Mouse (Mus musculus) induced T-regulatory cell, adult 2 months (primary cell): ENCODE results near the gene Zfp599.
"Not testable (repeated sequence)": the region's sequence is repeated elsewhere in the genome, so short reads cannot be mapped to it uniquely, and the experiment has no call there.

Source experiments
- DNase-seq: peaks from one replicate; pipeline ENCODE4 v3.0.0-alpha.2; 2012; ENCODE audit warnings: low read depth

Zfp599 gene

DNA sequence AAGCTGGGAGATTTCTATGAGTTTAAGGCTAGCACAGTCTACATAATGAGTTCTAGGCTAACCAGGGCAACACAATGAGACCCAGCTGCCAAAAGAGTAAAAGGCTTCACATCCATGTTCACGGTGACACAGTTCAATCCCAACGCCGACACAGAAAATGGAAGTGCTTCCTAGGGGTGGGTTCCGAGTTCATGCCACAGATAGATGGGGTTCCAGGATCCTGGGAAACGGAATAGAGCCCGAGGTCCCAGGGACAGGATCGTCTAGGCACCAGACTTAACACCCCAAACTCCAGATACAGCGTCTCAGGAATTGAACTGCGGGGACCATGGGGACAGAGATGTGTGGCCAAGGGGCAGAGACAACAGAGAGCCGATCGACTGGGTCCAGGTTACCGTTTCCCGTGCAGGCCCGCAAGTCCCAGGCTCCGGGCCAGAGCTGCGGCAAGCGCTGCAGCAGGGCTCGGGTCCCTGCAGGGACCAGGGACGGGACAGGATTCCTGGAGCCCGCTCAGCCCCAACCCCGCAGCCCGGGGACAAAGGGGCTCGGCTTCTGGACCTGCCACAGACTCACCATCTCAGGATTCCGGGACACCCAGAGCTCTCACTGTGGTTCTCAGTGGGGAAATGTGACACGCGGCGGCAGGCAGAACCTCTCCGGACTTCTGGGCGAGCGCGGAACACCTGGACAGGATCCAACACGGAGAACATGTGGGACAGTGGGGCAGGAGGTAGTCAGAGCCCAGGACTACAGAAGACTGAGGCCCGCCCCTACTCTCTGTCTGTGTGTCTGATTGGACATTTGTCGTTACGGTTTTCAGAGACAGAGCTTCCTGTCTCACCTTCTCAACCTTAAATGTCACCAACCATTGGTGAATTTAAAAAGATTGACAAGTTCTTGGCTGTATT lies at the start of gene Zfp599:
Zfp599 (minus strand) TSS at position 712 of the 908 bp plus-strand sequence.
- peak; percentile 88 for DNase-seq

- not testable (repeated sequence) for DNase-seq
These were observed 48.2 kb upstream of the Zfp599 start for GRCm38 (mm10) chr9:22307920-22308262.

- peak; percentile 99 for DNase-seq
These were observed 47.6 kb upstream of the Zfp599 start, which contains the start of gene Zfp810 for GRCm38 (mm10) chr9:22307156-22307919. Gene Zfp810, minus strand, starts transcription at chr9:22307648.

DNA sequence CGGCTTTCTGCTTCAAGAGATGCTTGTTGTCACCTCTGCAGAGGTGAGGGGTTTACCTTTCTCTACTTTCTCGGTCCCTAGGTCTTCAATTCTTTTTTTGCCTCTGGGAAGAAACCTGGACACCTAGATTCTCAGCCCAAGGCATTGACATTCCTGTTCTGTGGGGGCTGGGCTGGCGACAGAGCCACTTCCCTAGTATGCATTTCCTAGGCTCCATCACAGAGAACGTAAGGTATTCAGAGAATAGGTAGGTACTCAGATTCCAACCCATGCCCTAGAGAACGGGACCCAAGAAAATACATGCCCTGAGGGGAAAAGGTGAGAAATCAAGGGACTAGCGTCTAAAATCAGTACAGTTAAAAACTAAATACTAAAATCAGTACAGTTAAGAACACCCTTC lies 47.0 kb upstream of the Zfp599 start:
- DNase-seq: peak; percentile 40

DNA sequence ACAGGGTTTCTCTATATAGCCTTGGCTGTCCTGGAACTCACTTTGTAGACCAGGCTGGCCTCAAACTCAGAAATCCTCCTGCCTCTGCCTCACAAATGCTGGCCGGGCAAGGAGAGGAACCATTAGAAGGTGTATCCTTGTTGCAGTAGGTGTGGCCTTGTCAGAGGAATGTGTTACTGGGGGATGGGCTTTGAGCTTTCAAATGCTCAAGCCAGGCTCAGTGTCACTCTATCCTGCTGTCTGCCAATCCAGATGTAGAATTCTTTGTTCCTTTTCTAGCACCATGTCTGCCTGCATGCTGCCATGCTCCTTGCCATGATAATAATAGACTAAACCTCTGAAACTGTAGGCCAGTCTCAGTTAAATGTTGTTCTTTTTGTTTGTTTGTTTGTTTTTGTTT lies 42.5 kb upstream of the Zfp599 start:
- no peak for DNase-seq

- DNase-seq: peak; percentile 14
These were observed 19.0 kb upstream of the Zfp599 start for GRCm38 (mm10) chr9:22278733-22279132.

- DNase-seq: no peak
These were observed 9.2 kb upstream of the Zfp599 start for GRCm38 (mm10) chr9:22268886-22269285.

DNA sequence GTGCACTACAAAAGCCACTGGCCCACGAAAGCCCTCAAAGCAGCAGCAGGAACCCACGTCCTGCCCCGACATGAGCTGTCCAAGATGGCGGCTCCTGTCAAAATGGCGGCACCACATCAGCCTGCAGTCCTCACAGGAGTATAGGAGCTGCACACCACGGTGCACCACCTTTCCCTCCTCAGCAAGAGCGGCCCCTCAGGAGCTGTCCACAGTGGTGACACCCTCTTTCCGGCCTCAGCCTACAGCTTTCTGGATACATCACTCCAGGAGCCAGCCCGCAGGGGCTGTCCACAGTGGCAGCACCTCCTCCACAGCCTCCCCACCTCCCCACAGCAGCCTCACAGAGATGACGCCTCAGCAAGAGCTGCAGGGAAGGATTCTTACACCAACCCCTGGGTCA lies 2.9 kb upstream of the Zfp599 start:
- no peak for DNase-seq

- DNase-seq: no peak
These were observed 1.9 kb upstream of the Zfp599 start for GRCm38 (mm10) chr9:22261594-22261993.

DNA sequence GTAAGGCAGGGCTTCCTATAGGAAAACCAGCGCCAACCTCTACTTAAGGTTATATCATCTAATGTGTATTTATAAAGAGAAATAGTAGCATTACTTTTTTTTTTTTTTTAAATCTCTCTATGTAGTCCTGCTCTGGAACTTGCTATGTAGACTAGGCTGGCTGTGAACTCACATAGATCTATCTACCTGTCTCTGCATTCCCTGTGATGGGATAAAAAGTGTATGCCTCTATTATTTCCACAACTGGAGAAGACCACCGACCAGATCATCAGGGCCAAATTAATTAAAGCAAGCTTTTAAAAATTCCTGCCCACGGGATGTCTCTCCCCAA lies 362 bp upstream of the Zfp599 start:
- no peak for DNase-seq

GRCm38 (mm10) chr9:22258784-22259183 lies 911 bp downstream of the Zfp599 start:
- DNase-seq: no peak

- DNase-seq: no peak
These were observed 3.1 kb downstream of the Zfp599 start for GRCm38 (mm10) chr9:22256579-22256978.

DNA sequence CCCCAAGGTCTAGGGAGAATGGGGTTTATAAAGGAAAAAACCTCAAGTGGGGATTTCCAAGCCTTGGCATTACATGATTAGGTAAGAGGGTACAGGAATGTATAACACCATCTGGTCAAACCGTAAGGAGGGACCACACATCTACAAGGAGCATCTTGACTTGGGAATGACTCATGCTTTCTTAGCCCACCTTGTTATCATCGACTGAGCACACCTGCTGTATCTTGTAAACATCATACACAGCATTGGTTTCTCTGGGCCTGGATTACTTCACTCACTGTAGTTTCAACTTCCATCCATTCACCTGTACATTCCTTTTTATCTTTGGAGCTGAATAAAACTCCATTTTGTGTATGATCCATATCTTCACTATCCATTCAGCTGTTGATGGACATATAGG lies 15.5 kb downstream of the Zfp599 start:
- DNase-seq: no peak

DNA sequence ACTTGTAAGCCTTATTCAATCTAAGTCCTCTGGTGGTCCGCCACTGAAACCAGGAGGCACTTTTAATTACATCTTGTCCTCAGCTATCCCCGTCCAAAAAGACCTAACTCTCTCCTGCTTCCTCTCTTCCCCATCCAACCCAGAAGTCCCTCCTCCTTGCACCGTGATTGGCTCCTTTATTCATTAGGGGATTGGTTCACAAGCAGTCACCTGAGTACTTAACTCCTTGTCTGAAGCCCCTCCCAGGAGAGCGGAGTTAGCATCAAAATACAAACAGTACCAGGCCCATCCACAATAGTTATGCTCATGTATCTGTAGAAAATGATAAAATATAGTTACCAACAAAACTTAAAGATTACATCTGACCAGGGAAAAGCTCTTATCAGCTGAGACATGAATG lies 19.7 kb downstream of the Zfp599 start:
- no peak for DNase-seq

DNA sequence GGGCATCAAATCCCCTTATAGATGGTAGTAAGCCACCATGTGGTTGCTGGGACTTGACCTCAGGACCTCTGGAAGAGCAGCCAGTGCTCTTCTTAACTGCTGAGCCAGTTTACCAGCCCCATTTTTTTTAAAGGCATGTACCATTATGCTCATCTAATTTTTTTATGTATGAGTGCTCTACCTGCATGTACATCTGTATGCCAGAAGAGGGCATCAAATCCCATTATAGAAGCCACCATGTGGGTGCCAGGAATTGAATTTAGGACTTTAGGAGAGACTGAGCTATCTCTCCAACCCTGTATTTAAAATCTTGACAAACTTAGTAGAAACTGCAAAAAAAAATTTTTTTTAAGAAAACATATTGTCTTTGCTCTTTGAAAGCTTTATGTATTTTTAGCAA lies 29.1 kb downstream of the Zfp599 start:
- DNase-seq: peak; percentile 45

DNA sequence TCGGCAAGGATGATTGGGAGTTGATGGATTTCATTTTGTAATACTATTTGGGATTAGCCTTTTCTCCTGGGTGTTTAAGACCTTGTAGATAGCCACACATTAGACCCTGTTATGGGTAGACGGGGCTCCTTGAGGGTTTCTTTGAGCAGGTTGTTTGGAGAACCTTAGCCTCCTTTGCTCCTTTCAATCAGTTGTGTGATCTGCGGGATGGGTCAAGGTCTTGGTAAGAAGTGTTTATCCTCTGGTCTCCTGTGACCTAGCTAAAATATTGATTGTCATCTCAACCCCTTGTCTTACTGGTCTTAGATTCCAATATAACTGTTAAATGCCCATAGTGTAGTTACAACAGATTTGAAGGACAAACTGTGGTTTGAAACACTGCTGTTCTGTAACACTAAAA lies 29.6 kb downstream of the Zfp599 start:
- no peak for DNase-seq

- no peak for DNase-seq
These were observed 30.2 kb downstream of the Zfp599 start for GRCm38 (mm10) chr9:22229386-22230026.

DNA sequence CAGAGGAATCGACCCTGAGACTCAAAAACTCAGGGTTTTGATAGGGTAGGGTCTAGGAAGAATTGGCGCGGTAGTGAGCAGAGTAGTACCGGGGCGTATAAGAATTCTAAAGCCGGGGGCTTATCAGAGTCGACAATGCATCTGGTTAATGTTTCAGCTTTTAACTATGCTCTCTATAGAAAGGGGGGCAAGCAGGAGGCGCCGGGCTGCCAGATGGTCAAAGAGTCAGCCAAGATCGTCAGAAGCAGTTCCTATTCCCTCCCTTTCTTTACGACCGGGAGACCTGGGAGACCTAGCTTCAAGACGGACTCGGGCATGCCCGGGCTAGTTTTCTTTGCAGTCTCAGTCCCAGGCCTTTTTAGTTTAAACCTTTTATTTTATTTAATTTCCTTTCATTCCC lies 32.8 kb downstream of the Zfp599 start:
- DNase-seq: no peak

DNA sequence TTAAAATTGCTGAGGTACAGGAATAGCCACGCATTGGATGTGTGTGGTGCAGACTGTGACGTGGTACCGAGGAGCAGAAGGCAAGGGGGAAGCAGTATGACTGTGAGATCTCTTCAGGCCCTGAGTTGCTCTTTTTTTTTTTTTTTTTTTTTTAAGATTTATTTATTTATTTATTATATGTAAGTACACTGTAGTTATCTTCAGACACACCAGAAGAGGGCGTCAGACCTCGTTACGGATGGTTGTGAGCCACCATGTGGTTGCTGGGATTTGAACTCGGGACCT lies 33.4 kb downstream of the Zfp599 start:
- DNase-seq: not testable (repeated sequence)

DNA sequence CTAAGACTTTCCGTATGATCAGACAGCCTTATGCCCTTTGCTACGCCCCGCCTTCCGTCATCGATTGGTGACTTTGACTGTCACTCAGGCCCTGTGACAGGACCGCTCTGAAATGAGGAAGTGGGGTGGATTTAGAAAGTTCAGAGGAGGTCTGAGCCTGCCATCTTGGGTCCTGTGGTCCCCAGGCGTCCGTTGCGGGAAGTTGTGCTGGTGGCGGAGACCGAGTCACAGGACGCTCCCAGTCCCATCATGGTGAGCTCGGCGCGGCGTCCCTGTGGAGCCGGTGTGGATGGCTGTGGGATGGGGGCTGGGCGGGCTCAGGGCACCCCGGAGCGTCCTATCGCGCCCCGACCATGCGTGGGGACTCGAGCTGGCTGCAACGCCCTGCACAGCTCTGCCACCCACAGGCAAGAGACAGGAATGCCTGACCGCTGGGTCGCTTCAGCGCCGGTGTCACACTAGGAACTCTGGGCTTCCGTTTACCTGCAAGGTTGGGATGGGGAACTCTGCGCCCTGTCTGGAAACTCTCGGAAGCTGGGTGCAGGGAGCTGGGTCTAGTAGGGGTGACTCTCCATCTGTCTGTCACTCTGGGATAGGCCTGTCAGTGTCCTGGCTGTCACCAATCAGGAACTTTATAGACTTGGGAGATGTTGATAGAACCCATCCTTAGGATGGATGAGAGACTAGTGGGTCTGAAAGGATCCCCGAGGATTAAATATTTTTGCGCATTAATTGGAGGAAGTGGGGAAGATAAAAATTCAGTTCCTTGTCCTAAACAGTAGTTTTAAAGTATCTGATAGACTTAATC lies 33.9 kb downstream of the Zfp599 start, which contains the start of gene Zfp809:
Zfp809 (plus strand) TSS at position 134 of the 808 bp plus-strand sequence.
- DNase-seq: peak; percentile 100

DNA sequence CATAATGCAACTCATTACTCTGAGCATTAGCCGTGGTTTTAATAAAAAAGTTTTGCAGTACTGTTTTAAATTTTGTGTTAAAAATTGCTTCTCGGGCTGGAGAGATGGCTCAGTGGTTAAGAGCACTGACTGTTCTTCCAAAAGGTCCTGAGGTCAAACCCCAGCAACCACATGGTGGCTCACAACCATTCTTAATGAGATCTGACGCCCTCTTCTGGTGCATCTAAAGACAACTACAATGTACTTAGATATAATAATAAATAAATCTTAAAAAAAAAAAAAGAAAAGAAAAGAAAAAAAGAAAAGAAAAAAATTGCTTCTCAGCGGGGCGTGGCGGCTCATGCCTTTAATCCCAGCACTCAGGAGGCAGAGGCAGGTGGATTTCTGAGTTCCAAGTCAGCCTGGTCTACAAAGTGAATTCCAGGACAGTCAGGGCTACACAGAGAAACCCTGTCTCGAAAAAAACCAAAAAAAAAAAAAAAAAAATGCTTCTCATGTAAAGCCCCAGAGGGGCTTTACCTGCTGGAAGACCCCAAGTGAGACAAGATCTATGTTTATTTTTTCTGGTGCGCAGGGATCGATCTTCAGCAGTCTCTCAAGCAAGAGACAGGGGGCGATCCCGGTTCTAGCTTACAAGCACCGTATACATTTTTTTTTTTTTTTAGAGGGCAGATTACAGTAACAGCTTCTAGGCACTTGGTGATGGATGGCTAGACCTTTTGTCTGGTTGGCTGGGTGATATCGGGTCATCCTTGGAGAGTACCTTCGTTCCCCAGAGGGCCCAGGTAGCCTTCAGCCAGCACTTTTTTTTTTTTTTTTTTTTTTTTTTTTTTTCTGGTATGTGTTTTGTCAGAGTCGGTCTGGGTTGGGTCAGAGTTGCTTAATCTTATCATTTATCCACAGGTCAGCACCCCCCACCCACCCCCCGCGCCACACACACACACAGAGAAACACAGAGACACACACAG lies 34.9 kb downstream of the Zfp599 start:
- DNase-seq: peak; percentile 86
